Mouse (Mus musculus) testis, postnatal 14 days (tissue): ENCODE results near the gene Trpv4.

Source experiments
- DNase-seq: peaks from one replicate; pipeline ENCODE4 v3.0.0; 2021; ENCODE audit warnings: low spot score

The Trpv4 gene

GRCm38 (mm10) chr5:114658255-114658654 is at the start of gene Trpv4:
TSS of gene Trpv4 (minus strand) at chr5:114658421.
- no peak for DNase-seq

- DNase-seq, result peak; percentile 93
Measured at GRCm38 (mm10) chr5:114707265-114708068, 49.2 kb upstream of the Trpv4 start, which contains the start of gene Tchp. TSS of gene Tchp (plus strand) at chr5:114707760.

- DNase-seq, result no peak
Measured at GRCm38 (mm10) chr5:114702403-114703392, 44.5 kb upstream of the Trpv4 start.

DNA sequence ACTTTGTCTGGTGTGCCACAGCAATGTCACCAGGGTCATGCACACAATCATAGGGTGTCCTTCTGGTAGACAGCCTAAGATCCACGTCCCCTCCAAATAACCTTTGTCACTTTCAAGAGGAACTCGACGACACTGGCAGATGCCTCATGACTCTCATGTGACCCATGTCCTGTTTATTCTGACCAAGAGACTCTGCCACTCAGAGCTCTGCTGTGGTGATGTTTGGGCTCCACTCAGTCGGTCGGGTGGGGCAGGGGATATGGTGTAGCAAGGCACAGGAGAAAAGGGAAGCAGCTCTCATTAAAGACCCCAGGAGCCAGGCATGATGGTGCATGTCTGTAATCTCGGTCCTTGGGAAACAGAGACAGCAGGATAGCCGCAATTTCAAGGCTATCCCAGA is 40.8 kb upstream of the Trpv4 start:
- DNase-seq, result no peak

- no peak for DNase-seq
Measured at GRCm38 (mm10) chr5:114698044-114698746, 40.0 kb upstream of the Trpv4 start.

DNA sequence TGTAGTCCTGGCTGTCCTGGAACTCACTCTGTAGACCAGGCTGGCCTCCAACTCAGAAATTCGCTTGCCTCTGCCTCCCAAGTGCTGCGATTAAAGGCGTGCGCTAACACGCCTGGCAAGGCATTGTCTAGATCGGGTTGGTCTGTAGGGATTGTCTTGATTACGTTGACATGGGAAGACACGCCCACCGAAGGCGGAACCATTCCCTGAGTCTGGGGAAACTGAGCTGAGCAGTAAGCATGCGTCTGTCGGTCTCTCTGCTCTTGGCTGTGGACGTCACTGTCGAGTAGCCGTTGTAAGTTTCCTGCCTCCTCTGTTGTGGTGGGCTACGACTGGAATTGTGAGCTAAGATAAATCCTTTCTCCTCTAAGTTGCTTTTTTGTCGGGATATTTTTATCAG is 38.7 kb upstream of the Trpv4 start:
- DNase-seq, result peak; percentile 43

DNA sequence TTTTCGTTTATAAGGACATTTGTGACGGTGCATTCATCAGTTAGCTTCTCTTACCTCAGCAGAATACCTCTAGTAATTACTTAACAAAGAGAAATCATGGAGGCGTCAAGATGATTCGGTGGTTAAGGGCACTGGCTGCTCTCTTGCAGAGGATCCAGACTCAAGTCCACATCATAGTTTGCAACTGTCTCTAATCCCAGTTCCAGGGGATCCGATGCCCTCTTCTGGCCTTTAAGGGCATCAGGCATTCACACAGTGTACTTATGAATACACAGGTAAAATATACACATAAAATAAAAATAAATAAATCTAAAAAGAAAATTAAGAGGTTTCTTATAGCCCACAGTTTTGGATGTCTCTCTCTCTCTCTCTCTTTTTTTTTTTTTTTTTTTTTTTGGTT is 37.6 kb upstream of the Trpv4 start:
- DNase-seq, result no peak

- DNase-seq, result peak; percentile 93
Measured at GRCm38 (mm10) chr5:114690633-114691567, 32.7 kb upstream of the Trpv4 start, which contains the start of gene Gltp. TSS of gene Gltp (minus strand) at chr5:114690984.

DNA sequence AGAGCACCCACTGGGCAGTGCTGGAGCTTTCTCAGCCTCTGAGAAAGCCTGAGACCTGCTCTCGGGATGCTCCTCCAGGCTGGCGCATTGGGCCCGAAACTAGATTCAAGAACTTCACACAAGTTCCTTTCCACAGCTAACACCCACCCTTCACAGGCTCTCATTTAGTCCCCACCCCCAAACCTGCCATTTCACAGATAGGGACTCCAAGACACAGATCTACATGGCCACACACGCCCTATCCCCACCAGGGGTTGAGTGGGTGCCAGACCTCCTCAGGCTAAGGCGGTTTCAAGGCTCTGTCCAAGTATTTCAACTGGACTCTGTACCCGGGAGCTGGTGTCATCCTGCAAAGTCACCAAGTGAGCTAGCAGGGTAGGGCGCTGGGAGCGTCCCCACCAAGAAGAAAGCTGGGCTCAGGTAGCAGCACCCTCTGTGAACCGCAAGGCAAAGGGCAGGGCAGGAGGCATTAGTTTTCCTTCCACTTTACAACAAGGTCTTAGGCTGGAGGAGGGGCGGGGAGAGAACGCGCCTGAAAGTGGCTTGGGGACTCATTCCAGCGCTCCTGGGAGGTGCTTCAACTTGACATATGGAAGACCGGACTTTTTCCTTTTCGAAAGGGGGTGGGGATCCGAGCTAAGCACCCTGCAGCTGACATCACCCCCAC is 31.6 kb upstream of the Trpv4 start:
- DNase-seq, result no peak

DNA sequence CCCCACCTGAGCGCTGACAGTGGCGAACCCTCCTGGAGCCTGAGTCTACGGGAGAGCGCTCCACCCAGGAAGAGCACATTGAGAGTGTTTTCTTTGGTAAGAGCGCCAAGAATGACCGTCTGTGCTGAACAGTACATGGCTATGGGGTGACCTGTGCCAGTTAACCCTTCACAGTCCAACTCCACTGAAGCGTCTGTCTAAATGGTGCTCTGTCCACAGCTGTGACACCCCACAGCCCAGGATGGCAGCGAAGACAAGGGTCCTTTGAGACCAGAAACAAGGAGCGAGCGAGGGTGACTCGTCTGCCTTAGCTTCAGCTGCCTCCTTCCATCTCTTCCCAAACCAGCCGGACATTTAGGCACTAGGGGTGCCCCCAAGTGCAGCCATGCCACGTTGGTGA is 30.5 kb upstream of the Trpv4 start:
- no peak for DNase-seq

DNA sequence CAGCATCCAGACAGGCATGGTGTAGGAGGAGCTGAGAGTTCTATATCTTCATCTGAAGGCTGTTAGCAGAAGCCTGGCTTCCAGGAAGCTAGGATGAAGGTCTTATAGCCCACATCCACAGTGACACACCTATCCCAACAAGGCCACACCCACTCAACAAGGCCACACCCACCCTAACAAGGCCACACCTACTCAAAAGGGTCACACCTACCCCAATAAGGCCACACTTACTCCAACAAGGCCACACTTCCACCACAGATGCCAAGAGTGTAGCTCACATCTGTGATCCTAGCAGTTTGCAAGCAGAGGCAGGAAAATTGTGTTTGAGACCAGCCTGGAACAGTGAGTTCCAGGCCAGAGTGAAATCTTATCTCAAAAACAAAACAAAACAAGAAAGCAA is 29.7 kb upstream of the Trpv4 start:
- DNase-seq, result no peak

GRCm38 (mm10) chr5:114686726-114687210 is 28.5 kb upstream of the Trpv4 start:
- DNase-seq, result no peak

GRCm38 (mm10) chr5:114685986-114686385 is 27.8 kb upstream of the Trpv4 start:
- DNase-seq, result no peak

DNA sequence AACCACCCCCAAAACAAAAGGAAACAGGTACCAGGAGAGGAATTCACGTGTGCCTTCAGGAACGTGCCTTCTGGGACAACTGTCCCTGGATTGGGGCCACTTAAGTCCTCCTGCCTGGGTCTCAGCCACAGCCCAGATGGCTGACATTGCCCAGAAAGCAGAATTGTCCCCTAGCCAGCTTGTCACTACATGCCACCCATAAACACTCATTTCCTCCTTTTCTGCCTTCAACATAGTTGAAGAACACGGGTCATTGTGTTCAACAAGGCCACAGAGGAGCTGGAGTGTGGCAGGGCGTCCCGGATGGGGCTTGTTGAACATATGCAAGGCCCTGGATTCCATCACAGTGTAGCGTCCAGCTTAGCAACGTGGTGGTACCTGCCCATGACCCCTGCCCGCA is 23.5 kb upstream of the Trpv4 start:
- DNase-seq, result no peak

GRCm38 (mm10) chr5:114680676-114681285 is 22.6 kb upstream of the Trpv4 start:
- DNase-seq, result no peak

GRCm38 (mm10) chr5:114679841-114680591 is 21.8 kb upstream of the Trpv4 start:
- DNase-seq, result no peak

- DNase-seq, result no peak
Measured at GRCm38 (mm10) chr5:114674594-114674993, 16.4 kb upstream of the Trpv4 start.

DNA sequence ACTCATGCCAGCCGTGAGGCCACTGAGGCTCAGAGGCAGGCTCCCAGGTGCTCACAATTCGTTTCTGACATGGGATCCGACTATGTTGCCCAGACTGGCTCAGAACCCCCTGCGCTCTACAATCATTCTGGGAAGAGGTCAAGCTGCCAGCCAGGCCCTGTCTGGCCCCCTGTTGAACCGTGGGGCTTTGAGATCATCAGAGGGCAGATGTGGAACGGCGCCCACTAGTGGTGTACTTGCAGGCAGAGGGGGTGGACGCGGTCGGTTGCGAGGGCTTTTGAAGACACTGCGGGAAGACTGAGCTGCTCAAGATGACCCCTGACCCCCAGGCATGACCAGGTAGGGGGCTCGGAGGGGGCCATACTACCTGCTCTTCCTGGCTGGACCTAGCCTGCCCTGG is 14.9 kb upstream of the Trpv4 start:
- DNase-seq, result no peak

DNA sequence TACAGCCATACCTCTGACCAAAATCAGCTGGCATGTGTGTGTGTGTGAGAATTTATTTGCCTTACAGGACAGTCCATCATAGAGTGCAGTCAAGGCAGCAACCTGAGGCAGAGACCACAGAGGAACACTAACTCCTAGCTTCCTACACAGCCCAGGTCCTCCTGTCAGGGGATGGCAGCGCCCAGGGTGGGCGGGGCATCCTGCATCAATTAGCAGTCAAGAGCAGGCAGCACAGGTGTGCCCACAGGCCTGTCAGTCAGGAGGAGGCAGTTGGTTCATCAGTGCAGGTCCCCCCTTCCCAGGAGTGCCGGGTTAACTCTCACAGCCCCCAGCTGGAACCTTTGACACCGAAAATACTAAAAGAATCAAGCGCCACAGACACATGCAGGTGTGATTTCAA is 10.8 kb upstream of the Trpv4 start:
- no peak for DNase-seq
